Mouse (Mus musculus): ENCODE results near the gene Csrp1.

Gene Csrp1

DNA sequence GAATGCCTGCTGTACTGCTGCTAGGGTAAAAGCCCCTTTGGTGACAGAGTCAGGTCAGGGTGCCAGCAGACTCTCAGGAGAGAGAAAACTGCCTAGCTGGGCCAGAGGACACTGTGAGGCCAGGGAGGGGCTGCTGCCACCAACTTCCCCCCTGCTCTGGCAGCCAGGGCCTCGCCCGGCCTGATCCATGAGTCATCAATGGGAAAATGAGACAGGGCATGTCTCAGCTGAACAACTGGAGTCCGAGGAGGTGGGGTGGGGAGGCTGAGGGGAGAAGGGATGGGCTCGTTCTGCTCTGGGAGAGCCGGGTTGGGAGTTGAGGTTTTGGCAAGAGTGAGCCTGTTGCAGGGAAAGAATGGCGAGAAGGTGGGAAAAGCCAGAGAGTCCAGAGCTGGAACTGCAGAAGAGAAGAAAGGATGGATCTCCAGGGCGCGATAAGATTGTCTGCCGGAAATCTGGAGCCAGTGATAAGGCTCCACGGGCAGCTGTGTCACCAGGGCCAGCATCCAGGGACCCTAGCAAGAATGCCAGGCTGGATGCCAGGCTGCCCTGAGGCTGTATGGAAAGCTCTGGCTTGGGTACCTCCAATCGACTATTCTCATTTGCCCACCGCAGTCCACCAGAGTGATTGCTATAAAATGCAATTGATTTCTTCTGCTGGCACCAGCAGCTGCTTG, 51.2 kb downstream of the Csrp1 start:
- peak; percentile 68 to 82 for DNase-seq (ENCODE audit: low spot score in 2 of 2)

DNA sequence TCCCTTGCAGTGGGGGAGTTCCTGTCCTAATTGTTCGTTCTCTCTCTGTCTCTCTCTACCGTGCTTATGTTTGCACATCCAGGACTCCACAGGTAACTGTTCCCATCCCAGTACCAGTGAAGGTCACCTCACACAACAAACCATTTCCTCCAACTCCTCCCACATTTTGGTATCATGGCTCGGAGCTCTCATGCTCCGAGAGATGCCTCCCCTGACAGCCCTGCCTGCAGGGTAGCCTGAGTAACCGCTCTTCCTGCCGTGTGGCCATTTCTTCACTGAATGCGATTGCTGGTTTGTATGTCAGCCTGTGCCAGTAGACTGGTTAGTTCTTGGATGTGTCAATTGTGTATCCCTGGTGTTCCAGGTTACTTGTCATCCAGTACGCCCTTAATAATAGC, 51.7 kb downstream of the Csrp1 start:
- DNase-seq (ENCODE audit: low spot score in 2 of 2), result no peak

DNA sequence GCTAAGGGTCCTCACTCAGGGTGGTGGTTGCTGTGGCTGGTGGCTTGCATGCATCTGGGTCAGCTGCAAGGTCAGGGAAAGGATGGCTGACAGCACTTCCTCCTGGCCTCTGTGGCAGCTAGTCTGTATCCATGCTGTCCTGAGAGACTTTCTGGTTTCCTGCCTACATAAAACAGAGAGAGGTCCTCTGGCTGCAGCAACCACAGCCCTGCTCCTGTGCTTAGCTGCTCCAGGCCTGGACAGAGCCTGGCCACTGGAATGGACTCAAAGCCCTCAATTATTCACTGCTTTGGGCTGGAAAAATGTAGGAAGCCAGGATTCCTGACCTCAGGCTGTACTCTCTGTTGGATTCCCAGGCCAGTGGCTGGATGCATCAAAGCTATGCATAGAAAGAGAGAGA, 56.7 kb downstream of the Csrp1 start:
- no peak for DNase-seq (ENCODE audit: low spot score in 2 of 2)

DNA sequence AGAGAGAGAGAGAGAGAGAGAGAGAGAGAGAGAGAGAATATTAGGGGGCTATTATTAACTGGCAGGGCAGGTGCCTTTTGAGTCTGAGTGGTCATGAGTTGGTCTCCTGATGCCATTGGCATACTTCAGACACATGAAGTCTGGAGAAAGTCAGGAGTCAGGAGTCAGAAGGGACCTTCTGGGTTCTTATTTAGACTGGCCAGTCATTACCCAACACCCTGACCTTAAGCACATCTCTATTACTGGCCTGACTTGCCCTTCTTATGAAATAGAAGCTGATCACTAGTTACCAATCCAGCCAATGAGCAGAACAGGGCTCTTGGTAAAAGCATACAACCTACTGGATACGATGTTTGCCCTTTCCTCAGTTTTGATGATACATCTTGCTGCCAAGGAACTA, 57.2 kb downstream of the Csrp1 start:
- no peak for DNase-seq (ENCODE audit: low spot score in 2 of 2)

DNA sequence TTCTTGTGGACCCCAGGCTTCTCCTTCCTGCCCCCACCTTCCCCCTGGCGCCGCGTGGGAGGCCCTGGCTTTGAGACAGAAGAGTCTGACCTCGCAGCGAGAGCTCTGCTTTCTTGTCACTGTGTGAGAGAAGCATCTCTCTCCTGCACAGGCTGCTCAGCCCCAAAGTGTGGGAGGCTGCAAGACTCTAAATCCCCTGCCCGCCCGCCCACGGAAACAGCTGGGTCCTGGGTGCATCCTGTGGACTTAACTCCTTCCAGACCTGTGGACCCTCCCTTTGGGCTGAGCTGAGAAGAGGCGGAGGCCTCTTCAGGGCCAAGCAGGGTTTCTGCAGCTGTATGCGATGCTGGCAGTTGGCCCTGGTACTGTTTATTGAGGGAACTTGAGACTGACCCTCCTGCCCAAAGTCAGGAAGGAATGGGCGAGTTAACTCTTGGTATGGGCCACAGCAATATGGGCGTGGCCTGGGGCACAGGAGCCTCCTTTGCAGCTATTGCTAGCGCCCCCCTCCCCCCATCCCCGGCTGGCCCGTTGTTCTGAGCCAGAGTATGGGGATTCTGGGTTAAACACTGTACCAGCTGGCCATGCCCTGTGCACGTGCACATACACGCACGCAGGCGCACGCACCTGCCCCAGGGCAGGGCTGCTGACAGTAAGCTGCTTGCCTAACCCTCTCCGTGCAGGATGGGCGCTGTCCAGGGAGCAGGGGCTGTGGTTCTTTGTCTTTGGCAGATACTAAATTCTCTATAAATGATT, 59.1 kb downstream of the Csrp1 start, which contains the start of gene Tnni1:
Gene Tnni1 (plus strand): TSS at position 655 of the 756 bp plus-strand sequence.
- peak in 1 of 2 experiments; percentile 50 for DNase-seq (ENCODE audit: low spot score in 2 of 2)

DNA sequence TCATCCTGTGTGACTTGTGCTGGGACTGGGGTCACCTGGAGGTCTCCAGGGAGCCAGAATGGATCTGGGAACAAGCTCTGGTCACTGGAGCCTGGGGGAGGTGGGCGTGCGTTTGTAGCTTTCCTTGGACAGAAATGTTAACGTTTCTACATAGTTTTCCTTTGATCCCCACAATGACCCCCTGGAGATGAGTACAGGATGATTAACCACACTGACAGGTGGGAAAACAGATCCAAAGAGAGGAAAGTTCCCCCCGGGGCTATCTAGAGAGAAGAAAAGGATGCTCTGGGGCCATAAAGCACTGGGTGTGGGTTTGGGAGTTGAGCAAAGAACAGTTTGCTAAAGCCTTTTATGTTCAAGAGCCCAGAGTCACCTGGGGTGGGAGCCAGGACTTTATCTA, 60.8 kb downstream of the Csrp1 start:
- DNase-seq (ENCODE audit: low spot score in 2 of 2), result no peak

DNA sequence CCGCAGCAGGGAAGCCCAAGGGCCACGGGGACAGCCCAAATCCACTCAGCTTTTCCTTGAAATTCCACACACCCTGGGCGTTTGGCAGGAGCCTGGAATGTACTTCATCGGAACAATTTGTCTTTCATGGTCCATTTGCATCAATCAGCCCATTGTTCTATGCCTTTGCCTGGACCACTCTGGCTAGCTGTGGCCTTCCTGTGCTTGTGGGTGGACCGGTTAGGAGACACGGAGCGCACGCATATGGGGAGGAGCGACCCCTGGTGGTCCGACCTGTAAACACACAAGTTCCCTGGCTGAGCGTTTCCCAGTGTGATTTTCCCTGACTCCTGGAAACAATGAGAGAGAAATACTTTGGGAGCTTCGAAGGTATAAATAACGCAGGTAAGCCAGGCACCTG, 61.4 kb downstream of the Csrp1 start:
- peak; percentile 65 to 72 for DNase-seq (ENCODE audit: low spot score in 2 of 2)

DNA sequence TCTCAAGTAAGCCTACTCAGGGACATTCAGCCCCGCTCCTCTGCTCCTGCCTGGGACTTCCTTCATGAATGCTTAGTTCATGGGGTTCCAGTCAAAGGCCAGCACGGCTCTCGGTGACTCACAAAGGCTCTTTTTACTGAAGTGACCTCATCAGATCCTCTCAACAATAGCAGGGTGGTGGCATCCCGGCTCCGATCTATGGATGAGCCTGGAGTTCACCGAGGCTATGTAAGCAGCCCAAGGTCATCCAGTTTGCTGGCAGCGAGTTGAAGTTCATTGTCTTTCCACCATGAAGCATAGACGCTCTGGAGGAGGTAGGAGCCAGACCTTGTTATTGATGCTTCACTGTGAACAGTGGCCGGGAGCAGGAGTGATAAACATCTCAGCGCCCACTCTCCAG, 63.0 kb downstream of the Csrp1 start:
- no peak for DNase-seq (ENCODE audit: low spot score in 2 of 2)

DNA sequence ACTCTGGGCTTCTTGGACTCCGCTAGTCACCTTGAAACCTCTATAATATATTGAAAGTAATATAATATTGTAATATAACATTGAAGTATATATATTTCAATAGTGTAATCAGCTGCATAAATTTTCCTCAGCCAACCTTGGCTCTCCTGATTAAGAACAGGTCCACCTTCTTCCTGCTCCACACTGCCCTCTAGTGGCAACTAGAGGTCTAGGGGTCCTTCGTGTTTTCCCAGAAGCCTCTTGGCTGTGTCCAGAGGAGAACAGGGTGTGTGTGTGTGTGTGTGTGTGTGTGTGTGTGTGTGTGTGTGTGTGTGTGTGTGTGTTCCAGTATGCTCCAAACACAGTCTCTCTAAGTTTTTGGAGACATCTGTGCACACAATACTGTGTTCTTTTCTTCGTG, 67.9 kb downstream of the Csrp1 start:
- DNase-seq (ENCODE audit: low spot score in 2 of 2), result peak; percentile 67 to 79

DNA sequence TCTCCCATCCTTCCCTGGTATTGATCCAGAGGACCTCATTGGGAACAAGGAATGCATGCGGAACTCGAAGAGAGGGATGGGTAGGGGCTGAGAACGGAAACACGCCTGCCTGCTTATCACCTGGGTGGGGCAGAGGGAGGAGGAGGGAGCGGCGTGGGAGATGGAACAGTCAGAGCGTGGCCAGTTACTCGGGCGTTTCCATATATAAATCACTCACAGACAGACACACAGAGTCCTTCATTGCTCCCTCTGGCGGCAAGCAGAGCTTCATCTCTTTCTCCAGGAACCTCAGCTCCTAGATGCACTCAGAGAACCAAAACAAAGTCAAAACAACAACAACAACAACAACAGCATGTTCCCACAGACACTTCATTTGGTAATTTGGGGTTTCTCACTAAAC, 68.8 kb downstream of the Csrp1 start:
- DNase-seq (ENCODE audit: low spot score in 2 of 2), result peak; percentile 56 to 64

DNA sequence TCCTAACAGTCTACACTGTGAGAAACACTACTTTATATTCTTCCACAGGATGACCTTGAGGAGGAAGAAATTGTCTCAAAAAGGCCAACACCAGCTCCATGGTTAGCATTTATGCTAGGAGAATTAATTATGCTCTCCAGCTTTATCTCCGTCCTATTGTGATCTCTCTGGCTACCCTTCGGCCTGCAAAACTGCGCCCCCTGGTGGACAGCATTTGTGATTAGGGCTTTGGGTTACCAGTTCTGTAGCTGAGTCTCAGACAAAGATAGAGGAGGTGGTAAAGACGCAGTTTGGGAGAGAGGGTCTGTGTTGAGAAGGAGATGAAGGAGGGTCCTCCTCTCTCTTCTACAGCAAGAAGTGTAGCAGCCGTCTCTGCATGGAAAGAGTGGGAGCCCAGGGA, 70.0 kb downstream of the Csrp1 start:
- peak; percentile 70 to 72 for DNase-seq (ENCODE audit: low spot score in 2 of 2)

DNA sequence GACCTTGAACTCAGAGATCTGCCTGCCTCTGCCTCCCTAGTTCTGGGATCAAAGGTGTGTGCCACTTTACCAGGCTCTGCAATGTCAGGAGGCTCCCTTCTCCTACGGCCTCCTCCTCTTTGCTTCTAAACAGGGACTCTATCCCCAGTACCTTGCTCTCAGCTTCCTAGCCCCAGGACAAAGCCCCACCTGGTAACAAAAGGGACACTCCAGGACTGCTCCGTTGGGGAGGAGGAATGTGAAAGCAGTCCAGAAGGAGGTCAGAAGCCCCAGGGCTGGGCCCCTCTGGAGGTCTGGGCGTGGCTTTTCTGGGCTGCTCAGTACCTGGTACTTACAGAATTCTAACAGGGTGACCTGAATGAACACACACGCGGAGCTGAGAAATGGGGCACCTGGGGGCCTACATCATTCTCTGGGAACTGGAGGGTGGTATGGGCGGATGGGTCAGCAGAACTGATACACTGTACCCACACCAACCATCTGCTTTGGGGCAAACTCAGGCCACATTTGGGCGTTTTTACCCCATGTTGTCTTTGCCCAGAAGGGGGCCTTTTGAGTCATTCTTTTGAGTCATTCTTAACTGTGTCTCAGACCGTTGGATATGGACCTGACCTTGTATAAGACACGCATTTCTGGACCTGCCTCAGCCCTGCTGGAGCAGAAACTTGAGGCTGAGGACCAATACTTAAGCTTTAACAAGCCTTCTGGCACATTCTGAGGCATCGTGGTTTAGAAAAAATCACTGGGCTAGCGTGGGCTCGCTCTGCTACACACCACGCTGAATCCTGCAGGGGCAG, 72.5 kb downstream of the Csrp1 start:
- DNase-seq (ENCODE audit: low spot score in 2 of 2), result no peak

DNA sequence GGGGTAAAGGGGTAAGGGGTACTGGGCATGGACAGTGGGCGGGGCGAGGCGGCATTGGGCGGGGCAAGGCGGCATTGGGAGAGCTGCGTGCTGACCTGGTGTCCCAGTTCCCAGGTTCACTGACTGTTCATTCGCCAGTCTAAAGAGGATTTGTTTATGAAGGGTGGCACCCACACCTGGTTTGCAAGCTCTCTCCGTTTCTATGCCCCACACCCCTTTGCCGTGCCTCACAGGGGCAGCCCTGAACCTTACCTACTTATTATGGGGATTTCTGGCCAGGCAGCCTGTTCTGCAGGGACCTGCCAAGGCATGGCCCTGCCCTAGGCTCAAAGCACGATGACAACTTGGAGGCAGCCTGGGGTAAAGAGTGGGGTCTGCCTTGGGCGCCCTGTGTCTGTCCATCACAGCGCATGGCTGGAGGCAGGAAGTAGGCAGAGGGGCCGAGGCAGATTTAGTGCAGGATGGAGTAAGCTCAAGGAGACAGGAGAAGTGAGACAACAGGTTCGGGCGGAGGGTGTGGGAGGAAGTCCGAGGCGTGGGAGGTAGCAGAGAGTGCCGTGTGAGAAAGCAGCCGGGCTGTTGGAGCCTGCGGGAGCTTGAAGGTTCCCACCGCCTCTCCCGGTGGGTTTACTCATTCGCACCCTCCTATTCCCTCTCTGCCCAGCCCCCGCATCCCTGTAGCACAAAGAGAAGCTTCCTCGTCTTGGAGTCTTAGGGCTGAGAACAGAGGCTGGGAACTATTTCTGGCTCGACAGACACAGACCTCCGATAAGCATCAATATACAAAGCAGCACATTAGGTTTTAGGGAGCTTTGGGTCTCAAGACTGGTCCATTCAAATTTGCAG, 73.7 kb downstream of the Csrp1 start:
- DNase-seq (ENCODE audit: low spot score in 2 of 2), result peak; percentile 66 to 79

DNA sequence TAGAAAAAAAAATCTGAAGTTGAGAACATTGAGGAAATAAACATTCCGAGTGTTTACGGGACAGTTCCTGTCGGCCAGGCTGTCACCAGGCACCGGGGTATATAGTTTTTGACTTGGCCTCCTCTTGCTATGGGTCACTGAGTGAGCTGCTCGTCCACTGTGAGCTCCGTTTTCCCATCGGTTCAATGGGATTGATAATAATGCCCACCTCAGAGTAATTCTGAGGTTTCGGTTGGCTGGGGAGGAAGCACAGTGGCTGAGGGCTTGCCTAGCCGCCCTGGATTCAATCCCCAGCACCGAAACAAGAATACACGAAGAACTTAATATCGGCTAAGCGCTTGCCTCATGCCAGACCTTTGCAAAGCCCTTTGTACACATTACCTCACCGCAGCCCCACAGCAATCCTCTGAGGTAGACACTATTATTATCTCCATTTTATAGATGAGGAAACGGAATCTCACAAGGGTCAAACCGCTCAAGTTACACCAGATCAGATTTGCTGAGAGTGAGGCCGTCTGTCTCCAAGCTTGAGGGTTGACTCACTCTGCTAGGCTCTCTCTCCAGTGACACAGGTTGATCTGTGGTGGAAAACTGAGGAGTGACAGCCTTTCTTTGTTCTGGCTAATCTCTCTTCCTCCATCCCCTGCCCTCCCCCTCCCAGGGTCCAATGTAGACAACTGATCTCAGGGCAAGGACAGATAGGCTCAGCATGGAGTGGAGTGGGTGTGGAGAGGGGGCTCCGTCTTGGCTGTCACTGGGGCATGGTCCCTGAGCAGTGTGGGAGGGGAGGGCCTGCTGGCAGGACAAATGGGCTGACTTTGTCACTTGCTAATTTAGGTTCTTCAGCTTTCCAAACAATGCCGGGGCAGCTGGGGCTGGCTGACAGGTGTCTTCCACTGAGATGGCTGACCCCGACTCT, 74.6 kb downstream of the Csrp1 start:
- DNase-seq (ENCODE audit: low spot score in 2 of 2), result peak; percentile 25 to 43

DNA sequence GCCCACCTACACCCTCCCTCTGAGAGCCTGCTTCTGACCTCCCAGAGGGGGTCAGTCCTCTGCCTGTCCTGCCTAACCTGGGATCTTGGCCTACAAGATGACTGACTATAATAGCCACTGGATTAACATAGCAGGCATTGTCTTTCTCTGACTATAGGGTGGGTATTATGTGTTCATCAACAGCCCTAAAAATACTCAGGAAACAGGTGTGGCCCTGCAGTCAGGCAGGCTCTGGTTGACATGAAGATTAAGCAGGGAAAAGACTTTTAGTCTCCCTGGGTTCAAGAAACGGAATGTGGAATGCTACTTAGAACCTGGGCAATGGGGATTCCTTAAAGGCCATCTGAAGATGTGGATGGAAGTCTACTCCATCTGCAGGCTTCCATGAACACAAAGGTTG, 78.6 kb downstream of the Csrp1 start:
- no peak for DNase-seq (ENCODE audit: low spot score in 2 of 2)

DNA sequence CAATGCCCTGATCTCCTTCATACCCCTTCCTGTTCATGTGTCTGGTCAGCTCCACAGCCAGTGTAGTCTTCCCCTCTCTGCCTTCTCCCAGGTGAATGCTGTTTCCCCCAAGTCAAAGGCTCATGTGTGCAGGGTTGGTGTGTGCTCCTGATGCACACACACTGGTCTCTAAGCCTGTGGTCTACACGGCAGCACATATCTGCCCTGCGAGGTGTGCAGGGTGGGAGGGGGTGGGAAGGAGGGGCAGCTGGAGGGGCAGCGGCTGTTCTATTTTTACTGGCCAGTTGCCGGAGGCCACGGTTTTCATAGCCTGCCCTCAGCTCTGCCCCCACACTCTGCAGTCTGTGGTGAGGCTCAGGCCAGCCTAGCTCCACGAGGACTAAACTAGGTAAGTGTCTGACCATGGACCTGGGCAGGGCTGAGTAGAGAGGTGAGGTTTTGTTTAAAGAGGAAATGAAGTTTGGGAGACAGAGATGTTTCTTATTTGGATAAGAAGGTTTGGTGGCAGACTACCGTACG, 79.3 kb downstream of the Csrp1 start:
- no peak for DNase-seq (ENCODE audit: low spot score in 2 of 2)

DNA sequence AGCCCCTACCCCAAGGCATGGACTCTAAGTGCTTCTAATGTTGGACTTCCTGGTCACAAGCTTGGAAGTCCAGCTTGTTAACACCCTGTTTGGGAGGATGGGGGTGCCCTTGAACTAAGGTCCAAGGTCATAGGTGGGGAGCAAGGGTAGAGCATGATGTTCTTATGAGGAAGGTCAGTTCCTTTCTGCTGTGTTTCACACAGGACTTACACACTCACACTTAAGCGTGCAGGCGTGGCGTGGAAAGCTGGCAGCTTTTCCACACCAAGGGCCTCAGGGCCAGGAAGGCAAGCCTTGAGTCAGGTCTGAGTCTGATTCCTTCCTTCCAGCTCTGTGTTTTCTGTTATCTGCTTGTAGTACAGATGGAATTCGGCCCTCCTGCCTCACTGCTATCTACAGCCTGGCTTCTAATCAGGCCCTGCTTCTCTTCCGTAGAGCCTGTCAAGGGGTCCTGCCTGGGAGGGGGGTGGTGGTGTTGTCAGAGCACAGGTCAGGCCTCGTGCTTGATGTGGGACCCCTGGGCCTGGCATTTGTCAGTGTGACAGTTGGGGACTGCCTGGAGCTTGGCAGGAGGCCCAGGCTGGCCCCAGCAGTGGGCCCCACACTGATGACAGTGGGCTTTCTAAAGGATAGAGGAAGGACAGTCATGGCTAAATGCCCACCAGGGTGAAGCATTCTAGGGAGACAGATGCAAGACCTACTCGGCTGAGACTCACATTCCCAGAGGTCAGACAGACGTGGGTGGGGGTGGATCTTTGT, 80.5 kb downstream of the Csrp1 start:
- DNase-seq (ENCODE audit: low spot score in 2 of 2), result no peak

All from urinary bladder, postnatal 36 days (tissue).